Mouse (Mus musculus): ENCODE measurements around the gene Mob1b.

DNA sequence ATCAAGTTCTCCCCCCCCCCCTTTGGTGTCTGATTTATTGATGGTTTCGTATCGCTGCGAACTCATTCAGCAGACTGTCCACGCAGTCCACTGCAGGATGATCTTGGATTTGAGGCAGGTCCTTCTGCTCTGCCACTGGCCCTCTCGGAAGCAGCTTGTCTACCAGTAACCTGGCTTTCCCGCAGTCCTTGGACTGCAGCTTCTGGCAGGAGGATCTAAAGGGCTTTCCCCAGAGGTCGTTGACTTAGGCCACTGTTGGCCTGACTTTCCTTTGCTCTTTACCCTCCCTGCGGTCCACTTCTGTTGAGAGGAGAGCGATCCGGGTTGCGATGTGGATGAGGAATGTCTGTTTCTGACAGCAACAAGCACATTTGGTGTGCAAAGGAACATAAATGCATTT, 75.9 kb downstream of the Mob1b start:
- TF ChIP-seq MAX (IDR thresholded peaks at IDR 0.05; ENCODE audit: low read depth) (no peak), POLR2A (IDR thresholded peaks at IDR 0.05; ENCODE audit: insufficient read length, low read depth) (no peak), REST (IDR thresholded peaks at IDR 0.05; ENCODE audit: insufficient read depth, insufficient read length) (no peak)

Data from myocyte (in vitro differentiated cells).